Mouse (Mus musculus): Measurements from ENCODE around the gene Tmem273.

Gene Tmem273

GRCm38 (mm10) chr14:32785556-32786130 lies at the start of gene Tmem273:
Gene Tmem273 (plus strand): TSS chr14:32785963.
- DNase-seq (ENCODE audit: low read depth, low spot score): no peak

GRCm38 (mm10) chr14:32736561-32736960 lies 49.2 kb upstream of the Tmem273 start:
- no peak for DNase-seq (ENCODE audit: low read depth, low spot score)

GRCm38 (mm10) chr14:32738586-32738985 lies 47.2 kb upstream of the Tmem273 start:
- DNase-seq (ENCODE audit: low read depth, low spot score): no peak

GRCm38 (mm10) chr14:32748519-32748918 lies 37.2 kb upstream of the Tmem273 start:
- no peak for DNase-seq (ENCODE audit: low read depth, low spot score)

GRCm38 (mm10) chr14:32750727-32751126 lies 35.0 kb upstream of the Tmem273 start:
- no peak for DNase-seq (ENCODE audit: low read depth, low spot score)

- DNase-seq (ENCODE audit: low read depth, low spot score): no peak
Observed at GRCm38 (mm10) chr14:32754286-32754685, 31.5 kb upstream of the Tmem273 start.

- DNase-seq (ENCODE audit: low read depth, low spot score): no peak
Observed at GRCm38 (mm10) chr14:32762177-32762576, 23.6 kb upstream of the Tmem273 start.

GRCm38 (mm10) chr14:32770563-32770962 lies 15.2 kb upstream of the Tmem273 start:
- DNase-seq (ENCODE audit: low read depth, low spot score): no peak

GRCm38 (mm10) chr14:32772085-32772484 lies 13.7 kb upstream of the Tmem273 start:
- DNase-seq (ENCODE audit: low read depth, low spot score): no peak

- DNase-seq (ENCODE audit: low read depth, low spot score): peak; percentile 35
Observed at GRCm38 (mm10) chr14:32772791-32773190, 13.0 kb upstream of the Tmem273 start.

- DNase-seq (ENCODE audit: low read depth, low spot score): no peak
Observed at GRCm38 (mm10) chr14:32773456-32773855, 12.3 kb upstream of the Tmem273 start.

- DNase-seq (ENCODE audit: low read depth, low spot score): no peak
Observed at GRCm38 (mm10) chr14:32776077-32776476, 9.7 kb upstream of the Tmem273 start.

GRCm38 (mm10) chr14:32778362-32778761 lies 7.4 kb upstream of the Tmem273 start:
- no peak for DNase-seq (ENCODE audit: low read depth, low spot score)

- DNase-seq (ENCODE audit: low read depth, low spot score): no peak
Observed at GRCm38 (mm10) chr14:32782866-32783265, 2.9 kb upstream of the Tmem273 start.

- no peak for DNase-seq (ENCODE audit: low read depth, low spot score)
Observed at GRCm38 (mm10) chr14:32784130-32784747, 1.5 kb upstream of the Tmem273 start.

- no peak for DNase-seq (ENCODE audit: low read depth, low spot score)
Observed at GRCm38 (mm10) chr14:32784748-32785134, 1.0 kb upstream of the Tmem273 start.

- no peak for DNase-seq (ENCODE audit: low read depth, low spot score)
Observed at GRCm38 (mm10) chr14:32787691-32788090, 1.9 kb downstream of the Tmem273 start.

- no peak for DNase-seq (ENCODE audit: low read depth, low spot score)
Observed at GRCm38 (mm10) chr14:32796375-32796774, 10.6 kb downstream of the Tmem273 start.

GRCm38 (mm10) chr14:32797803-32798202 lies 12.0 kb downstream of the Tmem273 start:
- no peak for DNase-seq (ENCODE audit: low read depth, low spot score)

GRCm38 (mm10) chr14:32798355-32798754 lies 12.6 kb downstream of the Tmem273 start:
- DNase-seq (ENCODE audit: low read depth, low spot score): no peak

- DNase-seq (ENCODE audit: low read depth, low spot score): no peak
Observed at GRCm38 (mm10) chr14:32800048-32800447, 14.3 kb downstream of the Tmem273 start.

- DNase-seq (ENCODE audit: low read depth, low spot score): peak; percentile 19
Observed at GRCm38 (mm10) chr14:32801016-32801661, 15.4 kb downstream of the Tmem273 start.

- DNase-seq (ENCODE audit: low read depth, low spot score): no peak
Observed at GRCm38 (mm10) chr14:32801662-32802024, 15.9 kb downstream of the Tmem273 start.

Measured in ES-CJ7 (cell line).